Mouse (Mus musculus): ENCODE measurements around the gene Six1.

DNA sequence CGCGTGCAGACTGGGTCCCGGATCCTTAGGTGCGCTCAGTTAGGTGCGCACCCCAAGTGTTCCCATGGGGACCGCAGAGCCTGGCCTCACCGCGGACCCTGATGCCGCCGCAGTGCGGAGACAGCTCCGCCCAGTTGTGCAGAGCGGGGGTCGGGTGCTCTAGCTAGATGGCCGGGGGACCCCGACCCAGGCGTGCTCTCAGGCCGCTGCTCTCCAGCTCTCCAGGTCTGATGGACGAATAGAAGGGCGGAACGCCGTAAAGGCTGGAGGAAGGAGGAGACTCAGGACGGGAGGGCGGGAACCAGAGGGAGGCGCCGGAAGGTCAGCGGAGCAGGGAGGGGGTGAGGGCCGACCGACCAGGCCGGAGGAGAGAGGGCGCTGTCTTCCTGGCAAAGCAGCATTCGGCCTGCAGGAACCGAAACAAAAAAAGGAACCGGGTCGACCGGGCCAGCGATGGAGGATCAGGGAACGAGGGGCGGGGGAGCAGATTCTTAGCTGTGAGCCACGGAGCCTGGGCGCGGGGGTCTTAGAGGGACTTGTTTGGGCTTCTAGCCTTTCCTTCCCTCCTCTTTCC is at the start of gene Six1:
- TF ChIP-seq CEBPB (IDR thresholded peaks at IDR 0.05; ENCODE audit: low read depth) (no peak), CTCF (IDR thresholded peaks at IDR 0.05; ENCODE audit: control insufficient read depth, insufficient read depth, insufficient read length) (peak; percentile 83), MAX (IDR thresholded peaks at IDR 0.05) (no peak), MYOD1 (IDR thresholded peaks at IDR 0.05; ENCODE audit: control insufficient read depth, insufficient read length, low read depth) (no peak), FOSL1 (IDR thresholded peaks at IDR 0.05; ENCODE audit: insufficient read depth, low read length, poor library complexity, severe bottlenecking) (no peak), USF1 (IDR thresholded peaks at IDR 0.05; ENCODE audit: low read depth) (no peak), MYOG (IDR thresholded peaks at IDR 0.05; ENCODE audit: control insufficient read depth, extremely low read depth, insufficient read length) (no peak)
